Mouse (Mus musculus) small intestine, adult 2 months (tissue): Measurements from ENCODE around the gene Arhgap24.

ENCODE experiments used
- CTCF ChIP-seq: fragments of 200-500 bp; IDR thresholded peaks from 2 replicates; pipeline ENCODE4 v1.5.1; 2012; ENCODE audit warnings: low read depth, mild to moderate bottlenecking, control low read depth, inconsistent platforms, low read length, moderate library complexity, mixed read lengths; ENCODE audit not compliant: insufficient replicate concordance, insufficient read length; ENCODE audit errors: extremely low read depth
- POLR2A ChIP-seq: fragments of 200-500 bp; IDR thresholded peaks from 2 replicates; pipeline ENCODE4 v1.6.1; 2012; ENCODE audit warnings: low read depth, mild to moderate bottlenecking, control low read depth, inconsistent platforms, low read length, moderate library complexity

DNA sequence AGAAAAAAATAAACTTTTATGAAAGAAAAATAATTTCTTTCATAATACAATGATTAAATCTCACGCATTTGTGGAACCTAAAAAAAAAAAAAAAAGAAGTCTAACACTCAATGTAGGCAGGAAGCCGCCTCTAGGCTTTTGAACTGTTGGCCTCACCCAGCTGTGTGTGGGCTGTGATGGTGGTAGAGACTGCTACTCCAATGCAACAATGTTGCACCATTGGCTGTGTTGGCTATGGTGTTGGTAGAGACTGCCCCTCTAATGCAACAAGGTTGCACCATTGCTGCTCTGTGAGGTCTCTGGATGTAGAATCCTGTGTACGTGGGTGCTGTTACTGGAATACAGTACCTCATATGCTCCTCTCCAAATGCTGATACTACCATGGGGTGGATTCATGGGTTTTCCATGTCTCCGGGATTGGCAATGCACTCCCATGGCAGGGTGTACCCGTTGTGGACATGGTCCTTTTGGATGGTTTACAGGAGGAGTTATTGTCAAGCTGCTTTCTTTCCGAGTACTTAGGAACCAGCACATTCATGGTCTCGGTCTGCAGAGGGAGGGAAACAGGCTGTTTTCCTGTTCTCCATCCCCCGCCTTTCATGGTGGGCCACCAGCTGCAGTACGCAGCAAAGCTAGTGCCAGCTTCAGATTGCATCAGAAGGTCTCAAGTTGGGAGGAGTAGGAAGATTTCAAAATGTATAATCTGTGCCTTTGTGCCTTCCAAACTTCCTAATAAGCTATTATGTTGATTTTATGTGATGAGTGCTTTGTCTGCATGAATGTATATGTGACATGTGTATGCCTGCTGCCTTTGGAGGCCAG lies 186.8 kb downstream of the Arhgap24 start:
- TF ChIP-seq POLR2A (no peak), CTCF (no peak)
